Mouse (Mus musculus): ENCODE results near the gene Olfr1222. TPM values are rescaled to one million over a fixed set of nuclear protein-coding genes. Genes with fewer than 3 reads are reported as not detected.
"Not testable (repeated sequence)": the region's sequence is repeated elsewhere in the genome, so short reads cannot be mapped to it uniquely, and the experiment has no call there.

The Olfr1222 gene
- total RNA-seq (2021) = not detected
- long read RNA-seq, experiment 1 = 0 reads
- long read RNA-seq, experiment 2 = 0 reads

GRCm38 (mm10) chr2:89132954-89133353 is at the start of gene Olfr1222:
TSS of gene Olfr1222 (minus strand) at chr2:89133054.
- no peak for DNase-seq (ENCODE audit: low spot score in 2 of 2)

GRCm38 (mm10) chr2:89174569-89174968 is 41.7 kb upstream of the Olfr1222 start, which contains the start of gene Olfr1225:
TSS of gene Olfr1225 (minus strand) at chr2:89174669.
- no peak for DNase-seq (ENCODE audit: low spot score in 2 of 2)

GRCm38 (mm10) chr2:89164711-89165110 is 31.9 kb upstream of the Olfr1222 start:
- not testable (repeated sequence) for DNase-seq (ENCODE audit: low spot score in 2 of 2)

GRCm38 (mm10) chr2:89163991-89164390 is 31.1 kb upstream of the Olfr1222 start, which contains the start of gene Olfr1224-ps1:
TSS of gene Olfr1224-ps1 (minus strand) at chr2:89164091.
- DNase-seq (ENCODE audit: low spot score in 2 of 2) = not testable (repeated sequence)

- no peak for DNase-seq (ENCODE audit: low spot score in 2 of 2)
Observed at GRCm38 (mm10) chr2:89151460-89151859, 18.6 kb upstream of the Olfr1222 start, which contains the start of gene Olfr1223. TSS of gene Olfr1223 (minus strand) at chr2:89151560.

DNA sequence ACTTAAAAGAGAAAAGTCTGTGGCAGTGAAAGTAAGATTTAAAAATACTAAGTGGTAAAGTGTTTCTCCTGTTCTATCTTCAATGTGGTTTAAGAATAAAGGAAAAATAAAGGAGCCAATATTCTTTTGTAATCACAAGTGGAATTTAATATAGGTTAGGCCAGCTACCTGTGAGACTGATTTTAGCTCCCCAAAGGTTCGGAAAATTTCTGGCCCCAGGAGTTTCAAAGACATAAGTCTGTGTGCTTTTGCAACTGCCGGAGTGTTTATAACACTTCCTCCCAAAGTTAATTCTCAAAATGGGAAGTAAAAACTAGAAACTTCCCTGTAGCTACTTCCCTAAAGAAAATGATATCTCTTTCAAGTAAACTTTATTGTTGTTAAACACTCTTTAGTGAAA is 15.7 kb downstream of the Olfr1222 start, which contains the start of gene Olfr1221:
Gene Olfr1221, minus strand, starts transcription at position 101 of the 400 bp plus-strand sequence.
- no peak for DNase-seq (ENCODE audit: low spot score in 2 of 2)

- DNase-seq (ENCODE audit: low spot score in 2 of 2) = no peak
Observed at GRCm38 (mm10) chr2:89106735-89107134, 26.1 kb downstream of the Olfr1222 start, which contains the start of gene Olfr1220. TSS of gene Olfr1220 (minus strand) at chr2:89106835.

- DNase-seq (ENCODE audit: low spot score in 2 of 2) = no peak
Observed at GRCm38 (mm10) chr2:89105651-89106050, 27.2 kb downstream of the Olfr1222 start.

DNA sequence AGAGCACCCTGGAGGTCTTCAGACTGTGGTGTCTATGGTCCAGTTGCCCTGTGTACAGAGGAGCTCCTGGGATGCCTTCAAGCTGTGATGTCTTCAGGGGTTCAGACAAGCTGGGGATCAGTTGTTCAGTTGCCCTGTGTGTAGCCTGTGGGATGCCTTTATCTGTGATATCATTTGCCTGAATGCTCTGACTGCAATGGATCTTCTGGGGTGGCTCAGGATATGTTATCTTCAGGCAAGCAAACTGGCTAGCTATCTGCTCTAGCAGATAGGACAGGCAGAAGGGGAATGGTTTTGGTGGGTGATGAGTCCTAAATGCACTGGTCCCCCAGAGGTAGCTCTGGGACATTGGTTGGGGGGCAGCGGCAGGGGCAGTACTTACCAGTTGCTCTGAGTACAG is 39.0 kb downstream of the Olfr1222 start:
- DNase-seq (ENCODE audit: low spot score in 2 of 2) = no peak

DNA sequence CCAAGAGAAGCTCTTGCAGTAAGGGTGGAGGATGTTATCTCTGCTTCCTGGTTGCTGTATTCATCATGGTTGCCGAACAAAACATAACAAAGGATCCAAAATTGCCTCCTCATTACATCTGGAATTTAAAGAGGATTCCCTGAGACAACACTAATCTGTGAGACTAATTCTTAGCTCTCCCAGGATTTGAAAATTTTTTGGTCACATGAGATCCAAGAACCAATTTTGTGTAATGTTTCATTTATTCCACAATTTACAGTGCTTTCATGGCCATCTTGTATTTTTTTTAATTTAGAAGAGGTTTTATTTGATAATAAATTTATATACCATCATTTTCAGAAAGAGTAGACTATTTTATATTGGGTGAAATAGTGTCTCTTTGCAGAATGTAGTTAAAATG is 49.4 kb downstream of the Olfr1222 start, which contains the start of gene Olfr1219:
Gene Olfr1219, minus strand, starts transcription at position 101 of the 400 bp plus-strand sequence.
- DNase-seq (ENCODE audit: low spot score in 2 of 2) = no peak

GRCm38 (mm10) chr2:89081487-89081886 is 51.4 kb downstream of the Olfr1222 start:
- no peak for DNase-seq (ENCODE audit: low spot score in 2 of 2)

Other genes starting within 250 kb of the Olfr1222 start
- not detected for gene Olfr1208, start 230.7 kb downstream of the Olfr1222 start, total RNA-seq (2021)
- not detected for gene Olfr1209, start 217.9 kb downstream of the Olfr1222 start, total RNA-seq (2021)
- gene Olfr1211, start 194.9 kb downstream of the Olfr1222 start, total RNA-seq (2021) = not detected
- not detected for gene Olfr1212, start 179.1 kb downstream of the Olfr1222 start, total RNA-seq (2021)
- not detected for gene Gm13762, start 152.8 kb downstream of the Olfr1222 start, total RNA-seq (2021)
- gene Olfr1214, start 140.4 kb downstream of the Olfr1222 start, total RNA-seq (2021) = not detected
- not detected for gene Olfr1215, start 126.1 kb downstream of the Olfr1222 start, total RNA-seq (2021)
- gene Olfr1216, start 114.7 kb downstream of the Olfr1222 start, total RNA-seq (2021) = not detected
- not detected for gene Olfr1217, start 101.0 kb downstream of the Olfr1222 start, total RNA-seq (2021)
- gene Olfr1218, start 71.9 kb downstream of the Olfr1222 start, total RNA-seq (2021) = not detected
- gene Olfr1219, start 49.5 kb downstream of the Olfr1222 start, total RNA-seq (2021) = not detected
- gene Olfr1220, start 26.2 kb downstream of the Olfr1222 start, total RNA-seq (2021) = not detected
- gene Olfr1221, start 15.8 kb downstream of the Olfr1222 start, total RNA-seq (2021) = not detected
- gene Olfr1223, start 18.5 kb upstream of the Olfr1222 start, total RNA-seq (2021) = not detected
- not detected for gene Olfr1224-ps1, start 31.0 kb upstream of the Olfr1222 start, total RNA-seq (2021)
- not detected for gene Olfr1225, start 41.6 kb upstream of the Olfr1222 start, total RNA-seq (2021)
- gene Olfr1226, start 67.0 kb upstream of the Olfr1222 start, total RNA-seq (2021) = not detected
- not detected for gene Olfr1228, start 121.0 kb upstream of the Olfr1222 start, total RNA-seq (2021)
- gene Olfr1229, start 155.0 kb upstream of the Olfr1222 start, total RNA-seq (2021) = not detected
- not detected for gene Olfr1230, start 164.2 kb upstream of the Olfr1222 start, total RNA-seq (2021)
- not detected for gene Olfr1231, start 174.0 kb upstream of the Olfr1222 start, total RNA-seq (2021)
- gene Olfr1232, start 196.6 kb upstream of the Olfr1222 start, total RNA-seq (2021) = not detected
- not detected for gene Olfr1233, start 209.3 kb upstream of the Olfr1222 start, total RNA-seq (2021)
- not detected for gene Olfr1234, start 231.8 kb upstream of the Olfr1222 start, total RNA-seq (2021)